Mouse (Mus musculus) thymus, postnatal 4 days (tissue): ENCODE results near the gene Gramd1a.

Source experiments
- DNase-seq: peaks from one replicate; pipeline ENCODE4 v3.0.0; 2021

Gene Gramd1a

DNA sequence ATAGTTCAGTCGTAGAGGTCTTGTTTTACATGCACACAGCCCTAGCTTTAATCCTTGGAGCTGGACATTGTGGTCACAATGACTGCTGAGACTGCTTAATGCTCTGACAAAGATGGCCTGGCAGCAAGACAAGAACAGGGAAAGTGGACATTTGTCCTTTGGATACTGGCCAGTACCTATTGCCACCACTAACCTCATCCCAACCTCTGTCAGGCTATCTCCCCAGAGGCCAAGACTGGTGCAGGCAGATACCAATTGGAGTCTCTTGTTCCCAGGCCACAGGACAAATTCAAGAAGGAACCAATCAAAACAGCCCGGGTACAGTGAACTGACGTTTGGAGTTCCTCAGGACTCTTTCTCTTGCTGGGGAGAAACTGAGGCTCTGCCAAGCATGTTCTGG, 67.5 kb downstream of the Gramd1a start:
- DNase-seq = no peak

DNA sequence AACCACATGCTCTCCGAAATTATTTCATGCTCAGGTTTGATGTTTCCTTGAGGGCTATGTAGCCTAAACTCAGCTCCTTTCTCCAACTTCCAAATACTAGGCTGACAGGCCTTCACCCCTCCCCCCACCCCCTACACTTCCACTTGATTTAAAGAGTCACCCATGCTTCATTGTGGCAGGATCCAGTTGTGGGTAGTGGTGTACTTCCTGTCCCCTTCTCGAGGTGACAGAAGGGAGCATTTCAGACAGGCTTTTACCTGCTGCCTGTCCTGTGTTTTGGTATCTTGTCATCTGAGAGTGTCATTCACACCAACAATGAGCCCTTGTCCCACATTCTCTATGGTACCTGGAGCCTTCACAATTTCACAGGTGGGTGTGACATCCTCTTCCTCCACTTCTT, 68.4 kb downstream of the Gramd1a start:
- no peak for DNase-seq

DNA sequence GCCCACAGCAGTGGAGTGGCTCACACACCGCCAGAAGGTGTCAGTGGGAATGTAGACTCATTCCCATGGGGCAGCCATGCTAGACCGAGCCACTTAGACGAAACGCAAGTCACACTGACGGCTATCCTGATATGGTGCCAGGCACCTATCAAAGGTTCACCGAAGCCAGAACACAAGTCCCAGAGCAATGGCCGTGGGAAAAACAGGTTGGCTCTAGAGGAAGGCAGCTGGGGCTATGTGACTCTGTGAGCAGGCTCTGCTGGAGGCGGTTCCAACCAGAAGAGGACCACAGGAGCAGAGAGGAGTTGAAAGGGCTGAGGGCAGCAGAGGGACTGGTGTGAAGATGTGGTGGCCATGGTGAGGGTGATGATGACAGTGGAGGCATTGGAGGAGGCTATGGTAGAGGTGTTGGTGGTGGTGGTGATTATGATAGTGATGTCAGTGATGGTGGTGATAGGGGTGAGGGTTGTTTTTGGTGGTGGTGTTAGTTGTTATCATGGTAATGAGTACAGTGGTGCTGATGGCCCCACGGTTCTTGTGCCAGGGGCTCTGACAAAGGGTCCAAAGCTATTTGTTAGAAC, 69.4 kb downstream of the Gramd1a start:
- DNase-seq = no peak

DNA sequence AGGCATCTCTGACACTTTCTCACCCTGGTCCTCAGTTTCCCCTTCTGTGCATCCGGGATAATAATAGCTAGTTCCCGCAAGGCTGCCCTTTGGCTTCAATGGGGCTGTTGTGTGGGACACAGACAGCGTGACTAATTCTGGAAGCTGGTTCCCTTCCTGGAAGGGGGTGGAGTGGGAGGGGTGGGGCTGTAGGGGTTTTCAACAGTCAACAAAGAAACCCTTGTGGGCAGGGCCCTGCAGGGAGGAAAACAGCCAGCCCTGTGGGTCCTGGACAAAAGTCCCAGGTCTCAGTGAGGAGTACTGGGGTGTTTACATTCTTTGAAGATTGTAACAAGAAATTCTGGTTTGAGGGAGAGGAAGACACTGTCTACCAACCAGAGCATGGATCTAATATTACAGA, 70.5 kb downstream of the Gramd1a start:
- DNase-seq = no peak

DNA sequence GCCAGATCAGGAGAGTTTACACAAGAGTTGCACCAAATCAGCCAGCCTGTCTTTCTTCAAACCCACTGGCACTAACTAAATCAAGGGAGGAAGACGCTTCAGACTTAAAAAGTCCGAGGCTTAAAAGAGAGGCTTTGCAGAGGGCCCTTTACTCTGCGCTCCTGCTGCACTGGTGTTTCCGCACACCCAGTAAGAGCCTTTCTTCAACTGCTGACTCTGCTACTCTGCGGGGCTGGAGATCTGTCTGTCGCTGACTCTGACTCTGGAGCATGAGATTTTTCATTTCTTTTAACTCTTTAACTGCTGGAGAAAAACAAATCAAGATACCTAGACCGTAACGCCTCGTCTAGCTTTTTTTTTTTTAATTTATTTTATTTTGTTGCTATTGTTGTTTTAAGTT, 71.6 kb downstream of the Gramd1a start:
- no peak for DNase-seq

DNA sequence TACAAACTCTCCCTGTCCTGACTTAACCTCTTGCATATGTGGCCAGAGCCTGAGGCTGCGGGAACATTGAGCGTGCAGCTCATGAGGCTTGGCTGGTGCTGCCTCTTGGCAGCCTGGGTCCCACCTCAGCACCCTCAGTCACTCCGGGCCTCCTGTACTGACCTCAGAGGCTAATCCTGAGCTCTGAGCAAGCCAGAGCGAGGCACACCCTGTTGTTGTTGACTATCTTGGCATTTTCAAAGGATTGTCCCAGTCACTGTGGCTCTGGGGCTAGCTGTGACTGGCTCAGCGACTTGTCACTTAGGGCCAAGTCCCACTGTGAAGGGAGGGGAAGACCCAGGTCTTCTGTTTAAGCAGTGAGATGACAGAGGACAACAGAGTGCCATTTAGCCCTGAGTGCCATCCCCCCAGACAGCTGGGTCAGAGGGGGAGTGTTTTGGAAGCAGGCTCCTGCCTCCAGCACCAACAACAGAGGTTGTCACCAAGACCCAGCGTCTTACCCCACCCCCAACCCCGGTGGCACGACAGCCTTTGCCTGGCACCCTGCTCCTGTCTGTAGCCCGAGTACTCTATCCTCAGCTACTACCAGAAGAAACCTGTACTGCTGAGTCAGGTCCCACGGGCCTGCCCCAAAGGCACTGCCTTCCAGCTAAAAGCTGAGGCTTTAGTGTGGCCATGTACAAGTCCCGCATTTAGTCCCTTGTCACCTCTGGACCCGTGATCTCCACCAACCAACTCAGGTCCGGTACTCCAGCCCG, 72.7 kb downstream of the Gramd1a start:
- no peak for DNase-seq

DNA sequence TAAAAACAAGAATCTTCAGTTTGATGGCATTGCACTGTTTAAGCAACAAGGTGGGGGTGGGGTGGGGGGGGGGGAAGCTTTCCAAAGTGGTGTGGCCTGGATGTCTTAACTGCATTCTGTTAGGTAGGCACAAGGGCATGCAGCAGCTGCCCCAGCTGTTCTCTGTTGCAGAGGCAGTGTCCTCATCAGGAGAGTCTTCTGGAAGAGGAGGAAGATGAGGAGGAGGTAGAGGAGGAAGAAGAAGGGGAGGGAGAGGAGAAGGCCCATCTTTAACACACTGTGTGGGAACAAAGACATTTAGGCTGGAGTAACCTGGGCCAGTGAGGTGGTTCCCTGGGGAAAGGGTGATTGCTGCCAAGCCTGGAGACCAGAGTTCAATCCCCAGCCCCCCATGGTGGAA, 73.6 kb downstream of the Gramd1a start:
- DNase-seq = no peak

DNA sequence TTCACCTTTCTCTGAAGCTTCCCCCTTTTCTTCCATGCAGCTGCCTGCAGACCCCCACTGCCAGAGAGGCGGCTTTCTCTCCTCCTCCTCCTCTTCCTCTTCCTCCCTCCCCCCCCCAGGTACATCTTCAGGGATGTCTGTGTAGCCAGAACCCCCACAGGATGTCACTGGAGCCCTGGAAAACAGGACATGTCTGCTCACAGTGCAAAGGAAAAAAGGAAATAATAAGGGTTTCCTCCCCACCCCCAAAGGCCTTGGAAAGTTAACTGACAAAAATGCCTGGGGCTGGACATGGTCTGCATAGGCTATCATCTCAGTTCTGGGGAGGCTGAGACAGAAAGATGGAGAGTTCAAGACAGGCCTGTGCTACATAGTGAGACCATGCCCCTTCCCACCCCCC, 74.6 kb downstream of the Gramd1a start:
- DNase-seq = no peak

DNA sequence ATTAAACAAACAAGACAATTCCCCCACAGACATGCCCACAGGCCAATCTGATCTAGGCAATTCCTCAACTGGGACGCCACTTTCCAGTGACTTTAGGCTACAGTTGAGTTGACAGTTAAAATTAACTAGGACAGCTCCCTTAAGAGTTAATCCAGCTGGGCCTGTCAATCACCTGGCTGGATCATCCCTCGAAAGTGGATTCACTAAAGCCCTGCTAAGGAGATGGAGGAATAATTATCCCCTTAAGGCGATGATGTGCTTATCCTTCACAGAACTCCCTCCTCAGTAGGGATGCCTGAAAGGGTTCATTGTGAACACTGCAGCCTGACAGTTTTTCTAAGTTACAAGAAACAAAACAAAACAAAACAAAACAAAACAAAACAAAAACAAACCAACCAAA, 75.1 kb downstream of the Gramd1a start:
- DNase-seq = no peak
